Mouse (Mus musculus) bone marrow, adult 2 months (tissue): ENCODE data around the gene Atrx. TPM values are rescaled to one million over a fixed set of nuclear protein-coding genes. Genes with fewer than 3 reads are reported as not detected.
A peak's percentile ranks its signal among the peaks of the same experiment; 100 is the strongest.
"Not testable (repeated sequence)": the region's sequence is repeated elsewhere in the genome, so short reads cannot be mapped to it uniquely, and the experiment has no call there.

Source experiments
- H3K27ac ChIP-seq: fragments of 200-500 bp; 2 replicates; pipeline ENCODE4 v1.5.1; 2012; ENCODE audit warnings: low read depth, mild to moderate bottlenecking, control low read depth, inconsistent platforms, low read length; ENCODE audit not compliant: control insufficient read depth, poor library complexity, insufficient read depth
- H3K4me1 ChIP-seq: fragments of 200-500 bp; 2 replicates; pipeline ENCODE4 v1.6.1; 2011; ENCODE audit warnings: low read length; ENCODE audit not compliant: control insufficient read depth, insufficient read depth
- H3K4me3 ChIP-seq: fragments of 200-500 bp; replicated peaks from 2 replicates; pipeline ENCODE3; 2011; ENCODE audit warnings: mild to moderate bottlenecking, low read depth, low read length, control low read depth; ENCODE audit not compliant: control insufficient read depth
- CTCF ChIP-seq: fragments of 200-500 bp; IDR thresholded peaks from 2 replicates; pipeline ENCODE4 v1.5.1; 2011; ENCODE audit warnings: low read length, control low read depth; ENCODE audit not compliant: control insufficient read depth, insufficient read depth
- POLR2A ChIP-seq: fragments of 200-500 bp; IDR thresholded peaks from 2 replicates; pipeline ENCODE4 v1.6.1; 2011; ENCODE audit warnings: low read depth, mild to moderate bottlenecking, control low read depth, low read length, borderline replicate concordance; ENCODE audit not compliant: control insufficient read depth
- WGBS: fragments of 180-500 bp; shearing (Covaris S2); methylation state at CpG from one replicate; pipeline ENCODE4 v1.1.7; 2018; 5-methylcytosine and 5-hydroxymethylcytosine counted together
- polyA plus RNA-seq: library from polyadenylated mRNA; stranded (reverse); fragments of >200 nt; gene quantifications from 2 replicates; pipeline ENCODE4 v1.2.4, GENCODE M21; 2011; ENCODE audit warnings: low replicate concordance; ENCODE audit not compliant: missing spikeins, insufficient read depth, insufficient read length

The Atrx gene
- 89.3 and 160 TPM in 2 replicates for polyA plus RNA-seq

DNA sequence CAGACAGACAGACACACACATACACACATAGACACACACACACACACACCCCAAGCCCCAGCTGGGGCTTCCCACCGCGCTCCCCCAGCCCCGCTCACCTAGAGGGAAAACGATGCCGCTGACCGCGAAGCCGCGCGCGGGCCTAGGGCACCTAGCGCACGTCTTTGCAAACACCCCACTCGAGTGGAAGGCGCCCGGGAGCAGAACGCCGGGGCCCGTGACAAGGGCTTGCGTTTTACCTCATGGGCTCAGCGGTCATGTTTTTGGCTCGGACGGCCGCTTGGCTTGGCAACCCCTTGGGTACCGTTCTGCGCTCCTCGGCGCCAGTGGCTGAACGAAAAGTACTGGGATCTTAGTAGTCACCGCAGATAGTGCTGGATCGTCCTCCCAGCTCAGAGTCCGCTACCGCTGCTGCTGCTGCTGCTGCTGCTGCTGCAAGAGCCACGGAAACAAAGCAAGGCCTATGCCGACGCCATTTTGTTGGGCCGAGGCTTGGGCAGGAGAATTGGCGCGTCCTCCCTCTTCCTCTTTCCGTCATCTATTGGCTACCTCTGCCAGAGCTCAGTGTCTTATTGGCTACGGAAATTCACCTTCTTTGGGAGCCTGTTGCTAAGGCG, at the start of gene Atrx:
Gene Atrx (minus strand): TSS at position 543 of the 617 bp plus-strand sequence.
- Histone ChIP-seq H3K4me3 (peak within 1 kb of the TSS; percentile 88), H3K27ac (peak within 1 kb of the TSS; percentile 87), H3K4me1 (peaks cover 1% of the 10 kb centered on the region; the same call in 1 of the 2 replicates)
- 15% methylated on average over 42 of the region's 42 CpGs for WGBS
- no peak for TF ChIP-seq CTCF
- TF ChIP-seq POLR2A = peak; percentile 58; the same call in 1 of the 2 replicates

DNA sequence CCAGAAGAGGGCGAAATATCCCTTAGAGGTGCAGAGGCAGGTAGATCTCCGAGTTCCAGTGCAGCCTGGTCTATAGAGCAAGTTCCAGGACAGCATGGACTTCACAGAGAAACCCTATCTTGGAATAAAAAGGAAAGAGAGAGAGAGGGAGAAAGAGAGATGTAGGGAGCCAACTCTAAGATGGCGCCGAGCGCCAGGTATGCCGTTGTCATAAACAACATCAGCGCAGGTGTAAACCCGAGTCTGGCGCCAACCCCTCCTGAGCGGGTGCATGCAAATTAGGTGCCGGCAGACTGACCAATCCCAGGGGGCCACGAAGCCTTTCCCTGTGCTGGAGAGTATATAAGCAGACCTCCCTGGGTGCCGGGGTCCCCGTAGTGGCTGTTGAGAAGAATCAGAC, 27.9 kb upstream of the Atrx start:
- H3K4me1 ChIP-seq, H3K4me3 ChIP-seq, H3K27ac ChIP-seq: not testable (repeated sequence)
- WGBS = 72% methylated on average over 14 of the region's 14 CpGs

DNA sequence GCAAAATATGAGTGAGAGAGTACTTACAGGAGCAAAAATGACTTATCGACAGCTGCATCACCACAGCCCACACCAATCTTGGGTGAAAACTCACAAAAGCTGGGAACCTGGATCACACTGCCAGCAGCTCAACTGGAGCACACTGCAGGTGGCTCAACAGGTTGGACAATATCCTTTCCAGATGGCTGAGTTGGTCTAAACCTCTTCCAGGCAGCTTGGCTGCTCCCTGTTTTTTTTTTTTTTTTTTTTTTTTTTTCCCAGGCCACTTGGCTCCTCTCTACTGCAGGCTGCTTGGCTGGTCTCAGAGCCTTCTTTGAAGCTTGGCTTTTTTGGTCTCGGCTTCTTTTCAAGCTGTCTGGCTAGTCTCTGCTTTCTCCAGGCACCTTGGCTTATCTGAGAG, 24.8 kb upstream of the Atrx start:
- Histone ChIP-seq H3K27ac (no peak overlapping the region), H3K4me3 (no peak overlapping the region), H3K4me1 (no peaks in the 10 kb centered on the region)
- 81% methylated on average over 2 of the region's 2 CpGs for WGBS
- TF ChIP-seq POLR2A (no peak), CTCF (no peak)

DNA sequence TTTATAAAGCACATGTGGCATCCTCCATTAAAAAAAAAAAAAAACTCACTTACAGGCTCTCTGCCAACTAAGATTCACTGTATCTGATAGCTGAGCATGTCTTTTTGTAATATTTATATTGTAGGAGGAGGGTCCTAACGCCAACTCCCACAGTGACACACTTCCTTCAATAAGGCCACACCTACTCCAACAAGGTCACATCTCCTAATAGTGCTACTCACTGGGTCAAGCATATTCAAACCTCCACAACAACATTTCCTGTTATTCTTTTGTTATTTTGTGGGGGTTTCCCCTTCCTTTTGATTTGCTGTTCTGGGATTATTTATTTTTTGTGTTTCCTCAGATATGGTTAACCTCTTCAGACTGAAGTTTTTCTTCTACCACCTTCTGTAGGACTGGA, 17.2 kb upstream of the Atrx start:
- H3K4me1 ChIP-seq = no peaks in the 10 kb centered on the region
- WGBS = 32% methylated on average over 1 of the region's 1 CpGs
- H3K4me3 ChIP-seq = no peak overlapping the region
- TF ChIP-seq CTCF (no peak), POLR2A (no peak)
- no peak overlapping the region for H3K27ac ChIP-seq

DNA sequence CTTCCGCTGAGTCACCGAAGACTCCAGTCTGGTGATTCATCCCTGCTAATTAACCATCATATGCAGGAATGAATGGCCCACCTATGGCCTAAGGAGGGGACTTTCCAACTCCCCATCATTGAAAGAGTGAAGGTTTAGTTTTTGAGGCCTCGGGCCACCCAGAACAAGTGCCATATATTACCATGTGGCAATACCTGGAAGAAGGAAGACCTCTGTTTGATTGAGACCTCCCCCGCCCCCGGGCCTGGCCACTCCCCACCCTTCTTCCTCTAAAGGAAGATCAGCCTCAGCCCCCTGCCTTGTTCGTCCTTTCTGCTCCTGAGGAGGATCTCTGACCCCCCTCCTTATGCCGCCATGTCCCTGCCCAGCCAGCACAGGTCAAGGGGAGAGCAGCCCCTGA, 10.0 kb upstream of the Atrx start:
- H3K4me3 ChIP-seq = no peak overlapping the region
- H3K27ac ChIP-seq = no peak overlapping the region
- TF ChIP-seq POLR2A = no peak
- no peak for TF ChIP-seq CTCF
- WGBS = 85% methylated on average over 7 of the region's 7 CpGs
- H3K4me1 ChIP-seq = no peaks in the 10 kb centered on the region

DNA sequence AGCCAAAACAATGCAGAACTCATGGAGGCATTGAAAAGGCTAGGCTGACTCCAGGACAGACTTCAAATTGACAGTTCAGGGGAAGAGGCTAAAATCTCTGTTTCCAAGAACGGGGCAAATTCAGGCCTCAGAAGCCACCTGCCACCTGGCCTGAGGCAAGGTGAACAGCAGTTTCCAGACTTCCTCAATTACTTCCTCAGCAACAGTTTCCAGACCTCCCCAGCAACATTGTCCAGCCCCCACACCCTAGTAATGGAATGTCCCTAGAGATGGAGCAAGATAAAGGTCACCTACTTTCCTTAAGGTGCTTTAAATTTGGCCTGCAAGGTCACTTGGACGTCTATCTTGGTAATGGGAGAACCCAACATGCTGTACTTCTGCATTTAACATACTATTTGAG, 8.5 kb upstream of the Atrx start:
- TF ChIP-seq CTCF = no peak
- no peak for TF ChIP-seq POLR2A
- Histone ChIP-seq H3K4me1 (no peaks in the 10 kb centered on the region), H3K27ac (no peak overlapping the region), H3K4me3 (no peak overlapping the region)
- 45% methylated on average over 2 of the region's 2 CpGs for WGBS

DNA sequence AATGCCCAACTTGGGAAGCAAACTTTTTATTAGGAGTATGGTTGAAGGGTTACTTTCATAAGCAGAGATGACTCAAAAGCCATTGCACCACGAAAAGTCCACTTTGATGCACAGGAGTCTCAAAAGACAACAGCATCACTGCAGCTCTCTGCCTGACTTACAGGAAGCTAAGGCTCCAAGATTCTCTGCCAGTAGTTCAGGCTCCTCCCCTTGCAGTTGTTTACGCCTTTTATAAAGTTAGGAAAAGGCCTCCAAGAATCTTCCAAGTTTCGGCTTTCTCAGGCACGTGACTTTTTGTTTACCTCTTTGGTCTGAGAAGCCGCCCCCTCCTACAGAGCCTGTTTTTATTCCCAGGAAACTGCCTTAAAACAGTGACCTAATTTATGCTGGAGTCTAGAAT, 5.1 kb upstream of the Atrx start:
- no peak overlapping the region for H3K27ac ChIP-seq
- TF ChIP-seq POLR2A = no peak
- TF ChIP-seq CTCF = no peak
- no peak overlapping the region for H3K4me3 ChIP-seq
- no peaks in the 10 kb centered on the region; the same call in 1 of the 2 replicates for H3K4me1 ChIP-seq
- 76% methylated on average over 5 of the region's 5 CpGs for WGBS

DNA sequence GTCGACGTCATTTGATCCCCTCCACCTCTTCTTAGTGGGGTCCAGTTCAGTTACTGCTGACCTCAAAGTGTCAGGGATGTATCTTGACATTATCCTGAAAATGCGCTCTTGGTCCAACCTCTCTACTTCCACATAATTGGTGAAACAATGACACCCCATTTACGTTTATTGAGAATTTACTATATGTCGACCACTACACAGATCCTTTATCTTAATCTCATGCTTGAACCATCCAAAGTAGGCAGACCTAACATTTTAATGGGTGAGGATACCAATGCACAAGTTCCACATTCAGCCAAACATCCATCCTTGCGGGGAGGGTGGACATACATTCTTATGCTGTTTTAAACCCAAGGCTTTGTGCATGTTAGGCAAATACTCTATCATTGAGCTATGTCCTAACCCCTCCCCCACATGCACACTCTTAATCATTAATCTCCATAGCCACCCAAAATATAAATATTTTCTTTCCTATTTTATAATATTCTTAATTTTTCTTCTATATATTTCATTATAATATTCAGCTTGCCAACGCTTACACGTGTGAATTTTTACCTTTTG, 355 bp upstream of the Atrx start:
- peak overlapping the region; percentile 88 for H3K4me3 ChIP-seq
- no peak overlapping the region for H3K27ac ChIP-seq
- H3K4me1 ChIP-seq = peaks cover 1% of the 10 kb centered on the region; the same call in 1 of the 2 replicates
- WGBS = 26% methylated on average over 8 of the region's 8 CpGs
- TF ChIP-seq CTCF (no peak), POLR2A (no peak)
